Mouse (Mus musculus): Measurements from ENCODE around the gene Ugt1a8.

GRCm38 (mm10) chr1:88268070-88268469 lies 180.5 kb downstream of the Ugt1a8 start:
- no peak for TF ChIP-seq CTCF (IDR thresholded peaks at IDR 0.05; ENCODE audit: low read depth, low read length)
- no peak for TF ChIP-seq POLR2A (IDR thresholded peaks at IDR 0.05; ENCODE audit: extremely low read depth, insufficient read depth, low read length)
